Mouse (Mus musculus): ENCODE data around the gene Rfx8.

GRCm38 (mm10) chr1:39732081-39732480, 11.3 kb upstream of the Rfx8 start:
- no peak for TF ChIP-seq CTCF (IDR thresholded peaks at IDR 0.05; ENCODE audit: borderline replicate concordance, extremely low read depth, insufficient read depth, insufficient read length)
- no peak for TF ChIP-seq POLR2A (IDR thresholded peaks at IDR 0.05; ENCODE audit: borderline replicate concordance, extremely low read depth, insufficient read depth, insufficient read length, poor library complexity, severe bottlenecking)

All from brain, embryonic 14.5 days (tissue).